Mouse (Mus musculus) thymus, adult 2 months (tissue): ENCODE measurements around the gene Nudt13.

ENCODE experiments used
- CTCF ChIP-seq: fragments of 200-500 bp; IDR thresholded peaks from 2 replicates; pipeline ENCODE4 v1.5.1; 2012; ENCODE audit warnings: mild to moderate bottlenecking, control low read depth, low read length, moderate library complexity, borderline replicate concordance; ENCODE audit not compliant: control insufficient read depth, poor library complexity, insufficient read depth; ENCODE audit errors: extremely low read depth
- POLR2A ChIP-seq: fragments of 200-500 bp; IDR thresholded peaks from 2 replicates; pipeline ENCODE4 v1.6.1; 2012; ENCODE audit warnings: mild to moderate bottlenecking, low read length, control low read depth, moderate library complexity; ENCODE audit not compliant: control insufficient read depth, poor library complexity, insufficient read depth; ENCODE audit errors: extremely low read depth

DNA sequence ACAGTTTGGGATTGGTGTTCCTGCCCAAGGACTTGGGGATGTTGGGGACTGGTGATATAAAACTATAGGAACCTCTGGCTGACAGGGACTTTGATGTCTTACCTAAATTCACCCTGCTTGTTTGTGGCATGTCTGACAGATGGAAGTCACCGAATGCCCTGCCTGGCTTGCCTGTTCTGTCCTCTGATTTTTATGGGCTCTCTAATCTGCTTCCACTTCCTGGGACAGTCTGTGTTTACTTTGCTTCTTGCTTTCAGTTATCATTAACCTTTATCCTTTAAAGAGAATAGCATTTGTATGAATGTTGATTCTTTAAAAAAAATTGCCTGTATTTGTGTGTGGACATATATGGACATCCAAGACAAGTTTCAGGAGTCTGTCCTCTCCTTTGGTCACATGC is 20.6 kb downstream of the Nudt13 start:
- TF ChIP-seq CTCF (no peak), POLR2A (no peak)
